Mouse (Mus musculus) spleen, adult 18-20 months (tissue): ENCODE measurements around the gene Cisd3.
"Not testable (repeated sequence)": the region's sequence is repeated elsewhere in the genome, so short reads cannot be mapped to it uniquely, and the experiment has no call there.

Source experiments
- DNase-seq, 2 experiments: peaks; one replicate each; pipeline ENCODE4 v3.0.0; 2022; ENCODE audit warnings: mixed read lengths in 2 of 2

Gene Cisd3

DNA sequence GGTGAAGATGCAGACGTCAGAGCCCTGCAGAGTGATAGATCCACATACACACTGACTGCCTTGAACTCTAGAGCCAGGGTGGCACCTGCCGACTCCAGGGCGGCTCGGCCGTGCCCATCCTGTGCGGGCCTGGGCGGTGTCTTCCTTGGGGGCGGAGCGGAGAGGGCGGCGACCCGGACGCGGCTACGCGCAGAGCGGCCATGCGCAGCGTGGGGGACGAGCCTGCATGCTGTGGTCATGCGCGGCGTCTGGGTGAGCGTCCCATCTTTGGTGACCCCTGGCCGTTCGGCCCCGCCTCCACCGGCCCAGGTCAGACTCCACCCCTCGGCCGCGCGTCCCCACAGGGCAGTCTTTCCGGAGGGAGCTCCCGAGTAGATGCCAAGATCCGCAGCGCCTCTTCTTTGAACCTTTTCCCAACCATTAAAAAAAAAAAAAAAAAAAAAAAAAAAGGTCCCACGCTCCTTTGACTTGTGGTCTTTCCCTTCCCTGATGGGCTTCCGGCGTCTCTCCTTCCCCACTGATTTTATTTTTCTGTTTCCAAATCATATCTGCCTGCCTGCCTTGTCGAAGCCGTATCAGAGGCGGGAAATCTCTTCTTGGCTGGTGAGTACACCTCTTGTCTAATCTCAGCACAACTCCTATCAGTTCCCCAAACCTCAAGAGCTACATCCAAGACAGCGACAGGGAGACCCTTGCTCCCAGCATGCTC, at the start of gene Cisd3:
Gene Cisd3 (plus strand): TSS at position 214 of the 709 bp plus-strand sequence.
- DNase-seq, result peak; percentile 91 to 93

DNA sequence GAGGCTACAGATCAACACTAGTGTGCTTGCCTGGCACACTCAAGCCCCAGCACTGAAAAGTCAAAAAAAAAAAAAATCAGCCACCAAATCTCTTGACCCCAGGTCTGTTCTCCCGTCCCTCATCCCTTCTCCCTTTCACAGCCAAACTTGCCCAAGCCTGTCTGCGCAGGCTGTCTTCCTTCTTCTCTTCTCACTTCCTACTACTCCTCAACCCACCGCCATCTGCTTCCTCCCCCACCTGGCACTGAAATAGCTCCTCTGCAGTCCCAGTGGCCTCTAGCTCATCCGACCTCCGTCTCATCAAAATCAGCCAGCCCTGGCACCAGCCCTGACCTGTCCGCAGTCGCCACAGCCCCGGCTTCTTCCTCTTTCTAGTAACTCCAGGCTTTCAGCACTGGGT, 44.0 kb upstream of the Cisd3 start:
- no peak for DNase-seq

DNA sequence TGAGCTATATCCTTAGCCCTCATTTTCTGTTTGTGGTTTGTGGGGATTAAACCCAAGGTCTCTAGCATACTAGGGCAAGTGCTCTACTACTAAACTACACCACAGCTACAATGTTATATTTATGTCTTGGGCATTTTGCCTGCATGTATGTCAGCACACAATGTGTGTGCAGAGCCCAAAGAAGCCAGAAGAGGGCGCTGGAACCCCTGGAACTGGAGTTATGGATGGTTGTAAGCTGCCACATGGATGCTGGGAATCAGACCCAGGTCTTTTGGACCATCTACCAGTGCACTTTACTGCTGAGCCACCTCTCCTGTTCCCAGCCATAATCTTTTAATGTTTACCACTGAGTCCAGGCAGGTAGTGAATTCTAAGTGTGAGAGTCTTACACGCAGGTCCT, 42.9 kb upstream of the Cisd3 start:
- DNase-seq, result no peak

DNA sequence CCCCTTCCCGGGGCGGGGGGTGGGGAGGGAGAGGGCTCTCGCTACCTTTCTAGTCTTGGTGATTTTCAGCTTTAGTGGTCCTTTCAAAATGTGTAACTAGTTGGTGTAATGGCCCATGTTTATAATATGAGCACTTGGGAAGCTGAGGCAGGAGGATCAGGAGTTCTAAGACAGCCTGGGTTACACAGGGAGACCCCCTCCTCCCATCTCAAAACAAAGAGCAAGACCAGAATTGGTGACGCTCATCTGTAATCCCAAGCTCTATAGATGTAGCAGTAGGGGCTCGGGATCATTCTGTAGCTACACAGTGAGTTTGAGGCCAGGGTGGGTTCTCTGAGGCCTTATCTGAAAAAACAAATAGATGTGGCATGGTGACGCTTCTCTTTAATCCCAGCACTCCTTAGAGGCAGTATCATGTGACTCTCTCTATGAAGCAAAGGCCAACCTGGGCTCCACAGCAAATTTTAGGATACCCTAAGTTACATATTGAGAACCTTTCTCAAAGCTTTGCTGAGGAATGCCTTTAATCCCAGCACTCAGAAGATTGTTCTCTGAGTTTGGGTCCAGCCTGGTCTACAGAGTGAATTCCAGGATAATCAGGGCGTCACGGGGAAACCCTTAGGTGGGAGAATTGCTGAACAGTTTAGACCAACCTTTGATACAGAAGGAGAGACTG, 42.1 kb upstream of the Cisd3 start:
- DNase-seq, result no peak

DNA sequence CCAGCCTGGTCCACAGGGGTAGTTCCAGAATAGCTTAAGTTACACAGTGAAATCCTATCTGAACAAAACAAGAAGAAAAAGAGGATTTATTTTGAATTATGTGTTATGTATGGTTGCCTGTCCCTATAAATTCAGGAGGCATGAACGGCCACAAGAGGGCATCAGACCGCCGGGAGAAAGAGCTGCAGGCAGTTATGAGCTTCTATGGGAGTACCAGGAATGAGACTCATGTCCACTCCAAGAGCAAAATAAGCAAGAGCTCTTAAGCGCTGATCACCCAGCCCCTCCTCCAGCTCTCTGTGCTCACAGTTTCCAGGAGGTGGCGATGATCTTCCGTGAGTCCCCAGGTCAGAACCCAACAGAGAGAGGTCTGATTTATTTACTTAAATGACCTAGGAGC, 40.8 kb upstream of the Cisd3 start:
- peak; percentile 59 to 81 for DNase-seq

DNA sequence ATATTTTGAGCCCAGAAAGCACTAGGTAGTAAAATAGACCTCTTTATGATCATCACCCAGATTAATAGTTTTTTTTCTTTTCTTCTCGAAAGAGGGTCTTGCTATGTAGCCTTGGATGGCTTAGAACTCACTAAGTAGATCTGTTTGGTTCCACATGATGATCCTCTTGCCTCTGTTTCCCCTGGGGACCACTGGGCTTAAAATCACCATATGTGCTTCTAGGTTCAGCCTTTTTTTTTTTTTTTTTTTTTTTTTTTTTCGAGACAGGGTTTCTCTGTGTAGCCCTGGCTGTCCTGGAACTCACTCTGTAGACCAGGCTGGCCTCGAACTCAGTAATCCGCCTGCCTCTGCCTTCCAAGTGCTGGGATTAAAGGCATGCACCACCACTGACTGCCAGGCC, 37.1 kb upstream of the Cisd3 start:
- not testable (repeated sequence) for DNase-seq

DNA sequence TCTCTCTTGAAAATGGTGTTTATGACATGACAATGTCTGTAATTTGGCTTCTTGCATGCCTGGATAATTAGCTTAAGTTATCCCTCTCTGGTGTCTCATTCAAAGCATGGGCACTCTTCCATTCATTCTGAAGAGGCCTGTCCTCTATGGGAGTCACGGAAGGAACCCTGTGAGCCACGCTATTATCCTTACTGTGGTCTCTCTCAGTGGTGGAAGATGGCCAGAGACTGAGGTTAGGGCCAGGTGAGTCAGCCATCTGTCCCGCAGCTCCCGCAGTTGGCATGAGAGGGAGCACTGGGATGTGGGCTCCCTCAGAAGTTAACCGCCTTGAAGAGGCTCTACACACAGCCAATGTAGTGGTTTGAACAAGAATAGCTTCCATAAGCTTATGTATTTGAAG, 35.3 kb upstream of the Cisd3 start:
- DNase-seq, result no peak

DNA sequence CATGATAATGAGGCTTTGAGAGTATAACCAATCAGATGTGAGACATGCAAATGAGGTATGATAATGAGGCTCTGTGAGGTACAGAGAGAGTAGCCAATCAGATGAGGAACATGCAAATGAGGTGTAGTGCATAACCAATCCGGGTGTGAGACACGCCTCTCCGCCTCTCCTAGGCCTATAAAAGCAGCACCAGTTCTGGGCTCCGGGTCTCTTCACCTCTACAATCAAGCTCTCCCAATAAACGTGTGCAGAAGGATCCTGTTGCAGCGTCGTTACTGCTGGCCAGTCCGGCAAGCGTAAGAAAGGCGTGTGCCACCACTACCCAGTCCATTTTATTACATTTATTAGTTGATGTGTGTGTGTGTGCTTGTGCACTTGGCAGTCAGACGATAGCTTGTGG, 32.2 kb upstream of the Cisd3 start:
- not testable (repeated sequence) for DNase-seq

DNA sequence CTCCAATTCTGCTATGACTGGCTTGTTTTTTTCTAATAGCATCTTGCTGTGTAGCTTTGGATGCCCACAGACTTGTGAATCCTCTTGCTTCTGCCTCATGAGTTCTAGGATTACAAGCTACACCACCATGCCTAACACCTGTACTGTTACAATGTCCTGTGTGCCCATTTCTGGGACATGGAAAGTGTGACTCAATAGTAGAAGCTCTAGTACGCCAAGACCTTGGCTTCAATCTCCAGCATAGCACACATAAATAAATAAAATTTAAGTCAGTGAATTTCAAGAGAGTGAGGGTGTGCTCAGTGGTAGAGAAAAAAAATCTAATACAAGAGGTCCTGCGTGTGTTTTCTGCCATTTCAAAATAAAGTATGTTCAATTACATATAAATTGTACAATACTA, 31.4 kb upstream of the Cisd3 start:
- DNase-seq, result no peak

DNA sequence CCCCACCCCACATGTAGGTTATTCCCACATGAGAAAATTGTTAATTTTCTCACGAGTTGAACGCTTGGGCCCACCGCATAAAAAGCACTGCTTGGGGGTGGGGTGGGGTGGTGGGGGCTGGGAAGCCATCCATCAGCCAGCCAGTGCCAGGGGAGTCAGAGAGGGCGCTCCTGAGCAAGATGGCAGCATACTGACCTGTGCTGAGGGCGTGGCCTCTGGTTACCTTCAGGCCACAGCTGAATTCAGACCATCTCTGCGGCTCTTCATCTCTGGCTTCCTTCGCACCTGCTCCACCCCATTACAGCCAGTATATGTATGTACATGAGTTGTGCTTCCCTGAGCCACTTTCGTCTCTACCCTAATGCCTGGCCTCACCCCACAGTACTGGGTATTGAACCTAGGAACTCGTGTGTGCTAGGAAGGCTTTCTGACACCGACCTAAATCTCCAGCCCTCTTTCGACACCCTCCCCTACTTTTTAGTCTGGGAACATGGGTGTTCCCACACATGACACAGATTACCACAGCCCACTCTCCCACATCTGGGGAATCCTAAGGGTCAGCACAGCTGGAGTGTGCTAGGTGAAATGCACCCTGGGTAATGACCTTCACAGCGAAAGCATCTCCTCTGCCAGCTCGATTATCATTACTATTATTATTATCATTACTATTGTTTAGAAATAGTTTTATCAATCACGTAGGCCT, 29.2 kb upstream of the Cisd3 start:
- DNase-seq, result no peak

DNA sequence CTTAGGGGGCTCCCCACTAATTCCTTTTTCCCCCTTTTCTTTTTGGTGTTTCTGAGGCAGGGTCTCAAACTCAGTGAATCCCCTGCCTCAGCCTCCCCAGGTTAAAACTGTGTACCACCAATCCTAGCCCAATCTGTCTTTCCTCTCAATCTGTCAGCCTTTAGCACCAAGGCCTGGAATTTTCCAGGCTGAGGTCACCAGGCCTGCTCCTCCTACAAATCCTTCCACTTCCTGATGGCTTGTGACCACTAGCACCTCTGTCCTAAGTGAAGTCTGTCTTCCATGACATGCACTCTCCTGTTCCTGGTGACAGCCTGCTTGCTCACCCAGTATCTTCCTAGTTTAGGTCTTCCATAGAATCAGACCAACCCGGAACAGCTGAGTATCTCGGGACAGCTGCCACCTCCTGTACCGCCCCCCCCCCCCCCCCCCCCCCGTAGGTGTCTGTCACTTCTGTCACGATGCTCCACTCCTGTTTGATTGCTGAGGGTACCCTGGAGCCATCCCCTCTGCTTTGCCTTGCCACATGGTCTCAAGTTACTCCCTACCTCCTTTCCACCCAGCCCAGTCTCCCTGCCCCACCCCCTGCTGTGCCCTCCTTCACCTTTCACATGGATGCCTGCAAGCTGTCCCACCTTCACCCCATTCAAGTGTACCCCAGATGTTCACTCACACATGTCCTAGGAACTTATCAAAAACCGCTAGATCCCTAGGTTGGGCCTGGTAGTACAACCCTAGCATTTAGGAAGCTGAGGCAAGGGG, 28.3 kb upstream of the Cisd3 start:
- no peak for DNase-seq

DNA sequence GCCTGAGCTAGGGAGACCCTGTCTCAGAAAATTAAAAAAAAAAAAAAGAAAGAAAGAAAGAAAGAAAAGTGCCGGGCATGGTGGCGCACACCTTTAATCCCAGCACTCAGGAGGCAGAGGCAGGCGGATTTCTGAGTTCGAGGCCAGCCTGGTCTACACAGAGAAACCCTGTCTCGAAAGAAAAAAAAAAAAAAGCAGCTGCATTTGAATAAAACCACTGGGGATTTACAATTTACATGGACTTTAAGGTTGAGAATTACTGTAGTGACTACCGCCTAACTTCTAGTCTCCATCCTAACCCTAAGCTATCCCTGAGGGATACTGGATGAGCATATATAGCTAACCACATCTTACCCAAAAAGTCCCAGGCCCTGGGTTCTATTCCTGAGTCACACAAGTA, 27.7 kb upstream of the Cisd3 start:
- not testable (repeated sequence) for DNase-seq

DNA sequence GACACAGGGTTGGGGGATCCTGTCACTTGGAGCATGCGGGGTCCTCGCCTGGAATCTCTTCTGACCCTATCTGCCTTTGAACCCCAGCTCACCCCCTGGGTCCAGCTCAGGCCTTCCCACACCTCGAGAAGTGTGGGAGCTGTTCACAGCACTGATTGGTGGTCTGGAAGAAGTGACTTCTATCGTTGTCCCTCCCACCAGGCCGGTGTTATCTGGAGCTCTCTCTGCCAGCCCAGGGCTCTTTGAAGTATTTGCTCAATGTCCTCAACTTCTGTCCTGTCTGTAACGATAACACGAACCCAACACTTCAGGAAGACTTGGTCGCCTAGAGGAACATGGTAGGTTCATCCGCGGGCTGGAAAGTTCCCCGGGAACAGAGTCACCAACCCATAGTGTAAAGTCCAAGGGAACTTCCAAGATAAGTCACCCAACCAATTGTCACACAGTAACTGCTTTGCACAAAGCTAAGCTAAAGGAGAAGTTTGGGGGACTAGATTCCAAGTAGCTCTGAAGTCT, 26.8 kb upstream of the Cisd3 start:
- DNase-seq, result no peak

DNA sequence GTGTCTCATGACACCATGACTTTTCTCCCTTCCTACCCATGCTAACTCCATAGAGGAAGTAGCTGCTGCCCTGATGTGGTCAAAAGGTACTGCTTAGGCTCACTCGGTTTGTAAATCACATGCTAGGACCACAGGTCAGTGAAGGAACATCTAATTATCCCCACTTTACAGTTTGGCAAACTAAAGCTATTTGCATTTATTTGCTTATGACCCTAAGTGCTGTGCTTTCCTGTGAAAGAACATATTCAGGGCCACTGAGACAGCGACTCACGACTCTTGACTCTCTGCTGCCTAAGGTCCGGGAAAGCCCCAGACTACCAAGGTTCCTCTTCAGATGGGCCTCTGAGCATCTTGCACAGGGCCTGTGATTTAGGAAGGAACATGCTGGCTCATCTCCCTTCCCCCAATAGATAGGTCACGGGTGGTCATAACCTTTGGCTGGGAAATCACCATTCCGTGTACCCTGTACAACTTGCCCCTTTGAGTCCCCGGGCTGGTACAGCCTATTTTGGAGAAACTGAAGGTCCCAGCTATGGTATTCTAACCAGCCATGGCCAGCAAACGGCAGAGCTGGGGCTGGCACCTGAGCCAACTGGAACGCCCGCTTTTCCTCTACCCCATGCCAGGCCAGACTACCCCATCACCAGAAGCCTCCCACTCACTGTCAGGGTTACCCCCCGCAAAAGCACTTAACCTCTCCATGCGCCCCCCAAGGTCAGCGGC, 26.2 kb upstream of the Cisd3 start:
- DNase-seq, result peak; percentile 57

DNA sequence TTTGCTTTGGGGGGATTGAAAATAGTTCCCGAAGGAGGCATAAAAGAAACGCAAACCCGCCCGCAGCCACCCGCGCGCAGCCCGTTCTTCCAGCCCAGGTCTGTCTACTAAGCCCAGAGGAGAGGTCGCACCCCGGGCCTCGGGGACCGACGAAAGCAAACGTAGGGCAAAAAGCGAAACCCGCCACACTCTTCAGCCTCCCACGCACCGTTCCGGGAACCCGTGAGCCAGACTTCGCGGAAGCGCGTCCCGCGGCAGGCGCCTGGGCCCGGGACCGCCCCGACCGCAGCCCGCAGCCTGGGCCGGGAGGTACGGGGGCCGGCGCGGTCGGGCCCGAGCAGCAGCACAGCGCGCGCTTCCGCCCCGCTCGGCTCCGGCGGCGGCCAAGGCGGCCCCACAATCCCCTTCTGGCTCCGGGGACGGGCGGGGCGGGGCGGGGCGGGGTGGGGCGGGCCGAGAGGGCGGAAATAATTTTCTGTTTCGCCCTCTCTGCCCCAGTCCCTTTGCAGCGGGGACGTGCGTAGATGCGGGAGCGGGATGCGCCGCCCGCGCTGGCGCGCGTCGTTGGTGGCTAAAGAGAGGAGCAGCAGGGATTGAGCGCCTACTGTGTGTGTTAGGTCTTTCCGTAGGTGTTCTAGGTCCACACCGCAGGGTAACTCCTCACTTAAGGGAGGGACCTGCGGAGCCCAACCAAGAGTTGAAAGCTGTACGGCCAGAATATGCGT, 25.5 kb upstream of the Cisd3 start:
- peak; percentile 75 to 76 for DNase-seq

DNA sequence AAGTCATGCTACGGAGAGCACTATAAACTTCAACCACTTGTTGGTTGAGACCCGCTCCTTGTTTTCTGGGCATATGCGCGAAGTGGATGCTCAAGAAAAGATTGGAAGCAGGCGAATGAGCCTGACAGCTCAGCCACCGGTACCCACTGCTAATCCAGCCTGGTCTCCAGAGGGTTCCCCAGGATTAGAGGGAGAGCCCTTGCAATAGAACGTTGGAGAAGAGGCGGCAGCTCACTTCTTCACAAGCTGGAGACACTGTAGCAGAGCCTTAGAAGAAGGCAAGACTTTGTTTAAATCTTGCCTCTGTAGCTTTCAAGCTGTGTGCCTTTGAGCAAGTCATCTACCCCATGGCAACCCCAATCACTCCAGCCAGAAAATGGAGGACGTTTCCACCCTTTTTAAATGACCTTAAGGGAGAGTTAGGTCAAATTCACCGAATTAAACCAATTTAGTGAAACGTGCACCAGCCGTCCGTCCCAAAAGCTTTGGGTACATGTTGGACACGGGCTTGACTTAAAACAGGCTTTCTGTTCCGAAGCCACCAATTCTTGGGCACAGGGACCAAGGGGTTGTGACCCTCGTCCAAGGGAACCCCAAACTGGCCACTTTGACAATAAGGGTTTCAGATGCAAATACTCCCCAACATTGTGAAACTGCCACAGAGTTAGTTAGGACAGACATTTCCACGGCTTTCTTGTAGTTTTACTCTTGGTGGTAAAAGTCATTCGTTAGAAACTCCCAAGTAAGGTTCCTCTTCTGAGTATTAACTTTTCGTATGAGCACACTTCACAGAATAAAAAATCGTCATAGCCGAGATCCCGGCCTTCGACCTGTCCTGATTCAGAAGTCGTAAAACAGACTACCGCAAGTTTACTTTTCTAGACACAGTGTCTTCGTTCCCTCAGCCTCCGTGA, 24.6 kb upstream of the Cisd3 start:
- peak in 1 of 2 experiments; percentile 38 for DNase-seq

DNA sequence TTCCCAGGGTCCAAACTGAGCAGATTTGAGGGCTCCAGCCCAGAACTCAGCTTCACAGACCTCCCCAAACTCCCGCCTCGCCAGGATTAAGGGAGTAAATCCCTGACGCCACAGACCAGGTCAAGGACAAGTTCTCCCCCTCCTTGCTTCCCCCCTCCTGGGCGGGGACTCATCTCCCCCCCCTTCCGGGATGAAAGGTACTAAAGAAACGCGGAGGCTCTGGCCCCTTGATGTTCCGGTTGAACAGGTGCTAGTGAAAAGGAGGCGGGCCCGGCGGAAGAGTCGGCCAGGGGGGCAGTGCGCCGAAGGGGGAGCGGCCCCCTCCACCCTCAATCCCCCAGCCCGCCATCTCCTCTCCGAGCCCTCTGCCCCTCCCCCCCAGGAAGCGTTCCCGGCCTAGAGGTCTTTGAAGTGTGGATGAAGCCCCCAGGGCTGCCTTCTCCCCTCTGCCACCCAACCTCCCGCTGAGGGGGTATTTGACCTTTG, 23.9 kb upstream of the Cisd3 start:
- DNase-seq, result peak; percentile 78 to 80

DNA sequence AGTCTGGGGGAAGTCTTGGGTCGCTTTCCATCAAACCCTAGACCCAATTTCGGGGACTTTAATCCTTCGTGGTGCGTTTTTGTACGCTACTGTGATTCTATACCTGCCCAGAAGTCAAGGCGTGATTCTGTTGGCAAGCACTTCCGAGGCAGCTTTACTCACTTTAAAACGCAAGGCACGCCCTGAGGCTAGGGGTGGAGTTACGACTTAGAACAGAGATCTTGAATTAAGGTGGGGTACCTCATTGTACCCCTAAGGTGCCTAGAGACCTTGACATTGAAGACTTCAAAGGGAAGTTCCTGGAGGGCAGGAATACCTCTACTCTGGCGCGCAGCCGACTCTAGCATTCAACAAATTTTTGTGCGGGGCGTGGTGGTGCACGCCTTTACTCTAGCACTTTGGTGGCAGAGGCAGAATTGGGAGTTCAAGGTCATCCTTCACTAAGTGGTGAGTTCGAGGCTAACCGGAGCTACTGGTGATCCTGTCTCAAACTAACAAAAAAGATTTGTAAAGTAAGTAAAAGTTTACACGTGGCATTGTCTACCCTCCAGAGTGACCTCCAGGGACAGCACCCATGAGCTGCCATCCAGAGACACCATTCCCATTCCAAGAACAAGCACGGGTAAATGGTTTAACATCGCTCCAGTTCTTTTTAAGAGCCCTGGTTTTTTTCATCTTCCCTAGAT, 23.3 kb upstream of the Cisd3 start:
- DNase-seq, result peak in 1 of 2 experiments; percentile 59

DNA sequence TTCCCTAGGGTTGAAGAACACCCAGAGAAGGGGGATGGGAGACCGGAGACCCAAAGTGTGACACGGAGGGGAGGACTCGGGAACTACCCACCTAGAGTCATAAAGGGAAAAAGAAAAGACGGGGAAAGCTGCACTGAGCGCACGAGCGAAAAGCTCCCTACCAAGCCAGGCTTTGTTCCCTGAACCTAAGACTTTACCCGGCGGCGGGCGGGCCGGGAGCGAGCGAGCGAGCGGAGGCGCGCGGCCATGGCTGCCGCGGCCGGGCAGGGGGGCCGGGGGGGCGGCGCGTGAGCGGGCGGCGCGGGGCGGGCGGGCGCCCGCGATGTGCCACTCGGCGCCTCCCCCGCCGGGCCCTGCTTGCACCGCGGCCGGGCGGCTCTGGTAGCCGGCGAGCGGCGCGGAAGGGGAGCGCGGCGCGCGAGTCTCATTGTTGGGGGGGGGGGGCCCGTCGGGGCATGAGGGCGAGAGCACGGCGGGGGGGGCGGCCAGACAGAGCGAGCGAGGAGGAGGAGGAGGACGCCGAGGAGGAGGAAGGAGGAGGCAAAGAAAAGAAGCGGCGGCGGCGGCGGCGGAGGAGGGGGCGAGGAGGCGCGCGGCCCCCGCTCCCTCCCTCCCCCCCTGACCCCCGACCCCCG, 22.6 kb upstream of the Cisd3 start, which contains the start of gene Mllt6:
Gene Mllt6 (plus strand): TSS at position 522 of the 635 bp plus-strand sequence.
- DNase-seq, result peak; percentile 54 to 71
